Mouse (Mus musculus): ENCODE measurements around the gene Gm5105.

GRCm38 (mm10) chr3:138077476-138078340 is 10.5 kb upstream of the Gm5105 start:
- TF ChIP-seq POLR2A (IDR thresholded peaks at IDR 0.05; ENCODE audit: low read depth, low read length): no peak
- no peak for TF ChIP-seq CTCF (IDR thresholded peaks at IDR 0.05; ENCODE audit: borderline replicate concordance, insufficient read depth, low read length)
